ENCODE assay signal across 8 mouse cellular contexts in genomic region chr10:81502658-81503057, GRCm38 (mm10). TPM values are rescaled to one million over a fixed set of nuclear protein-coding genes. Genes with fewer than 3 reads are reported as not detected.
A peak's percentile ranks its signal among the peaks of the same experiment; 100 is the strongest.
DNase-seq lines count a peak whose midpoint lies in the region; TF ChIP-seq lines count a peak whose summit lies in the region.

No protein-coding gene starts in this region.

- no peaks in the 10 kb centered on the region for H3K9me3 ChIP-seq in MEL (replicated peaks; ENCODE audit: insufficient read depth, low read length)
- no peaks in the 10 kb centered on the region for H3K9me3 ChIP-seq in hindbrain, embryonic 10.5 days

- no peak for TF ChIP-seq EP300 in MEL (IDR thresholded peaks at IDR 0.05; ENCODE audit: low read depth in 1 of 2, low read length in 2 of 2)

- no peaks in the 10 kb centered on the region for H3K27me3 ChIP-seq in MEL (ENCODE audit: control insufficient read depth in 1 of 2, insufficient read depth in 2 of 2, low read length in 2 of 2)
- peaks cover 12% of the 10 kb centered on the region for H3K27me3 ChIP-seq in hindbrain, embryonic 10.5 days (ENCODE audit: insufficient read depth, poor library complexity, severe bottlenecking)

- peaks cover 0 to 7% of the 10 kb centered on the region in 2 experiments; a peak in 3 of 4 replicates for H3K36me3 ChIP-seq in MEL (ENCODE audit: control insufficient read depth in 1 of 2, insufficient read depth in 2 of 2, low read length in 2 of 2)
- H3K36me3 ChIP-seq in hindbrain, embryonic 10.5 days: no peaks in the 10 kb centered on the region

- WGBS in hindbrain, embryonic 10.5 days: 11% methylated on average over 36 of the region's 36 CpGs

- peaks cover 0 to 20% of the 10 kb centered on the region in 2 experiments; a peak in 3 of 4 replicates for H3K4me1 ChIP-seq in MEL (ENCODE audit: control insufficient read depth in 1 of 2, insufficient read depth in 2 of 2, low read length in 2 of 2)
- peaks cover 26% of the 10 kb centered on the region for H3K4me1 ChIP-seq in hindbrain, embryonic 10.5 days (replicated peaks)

- peak; percentile 36 for TF ChIP-seq RAD21 in MEL (IDR thresholded peaks at IDR 0.05; ENCODE audit: low read depth, low read length)

- no peak overlapping the region for H3K4me3 ChIP-seq in MEL (ENCODE audit: control insufficient read depth in 1 of 2, insufficient read depth in 1 of 2, low read depth in 2 of 2, low read length in 2 of 2)
- peak overlapping the region; percentile 46 for H3K4me3 ChIP-seq in hindbrain, embryonic 10.5 days

- H3K27ac ChIP-seq in MEL (ENCODE audit: control insufficient read depth, low read depth, low read length): no peak overlapping the region
- peak overlapping the region; percentile 10; the same call in 1 of the 2 replicates for H3K27ac ChIP-seq in hindbrain, embryonic 10.5 days

- DNase-seq in MEL (ENCODE audit: low read depth, low spot score): peak; percentile 55
- peak; percentile 96 for DNase-seq in cerebellum, adult 8-10 months
- DNase-seq in forelimb bud, embryonic 11.5 days (ENCODE audit: low read depth, low spot score): peak; percentile 68
- peak; percentile 86 for DNase-seq in hindbrain, embryonic 10.5 days (ENCODE audit: low spot score)
- DNase-seq in layer of hippocampus, postnatal 10 days (ENCODE audit: low spot score in 2 of 2): peak; percentile 96 to 97
- peak; percentile 91 for DNase-seq in lung, postnatal 10 days
- DNase-seq in retina, adult 2 months (ENCODE audit: low read depth, low spot score): peak; percentile 70
- DNase-seq in thymus, postnatal 25 days: peak; percentile 92

- peak; percentile 70 to 88 (median 78) for TF ChIP-seq CTCF in MEL (IDR thresholded peaks at IDR 0.05 in 2 of 3, conservative IDR thresholded peaks at IDR 0.05 in 1 of 3; ENCODE audit: control insufficient read depth in 1 of 3, insufficient read depth in 1 of 3, low read depth in 2 of 3, low read length in 3 of 3, poor library complexity in 1 of 3, severe bottlenecking in 1 of 3)

- no peak overlapping the region for H3K9ac ChIP-seq in MEL (ENCODE audit: control insufficient read depth, low read depth, low read length, poor library complexity, severe bottlenecking)

- no peaks in the 10 kb centered on the region for H3K79me2 ChIP-seq in MEL (ENCODE audit: control insufficient read depth, insufficient read depth, low read length, poor library complexity)

- no peak for TF ChIP-seq POLR2A in MEL (IDR thresholded peaks at IDR 0.05; ENCODE audit: control insufficient read depth in 1 of 2, insufficient read depth in 1 of 2, low read depth in 1 of 2, low read length in 2 of 2, poor library complexity in 1 of 2)

TF ChIP-seq in MEL, 35 proteins besides CTCF, POLR2A, EP300 and RAD21:
- TF ChIP-seq ZKSCAN1 (IDR thresholded peaks at IDR 0.05; ENCODE audit: low read depth, low read length) (no peak), KAT2A (conservative IDR thresholded peaks at IDR 0.05; ENCODE audit: low read depth, low read length) (no peak), GATA1 (IDR thresholded peaks at IDR 0.05; ENCODE audit: low read depth, low read length) (no peak), SMC3 (IDR thresholded peaks at IDR 0.05; ENCODE audit: low read depth, low read length) (peak; percentile 67), USF1 (IDR thresholded peaks at IDR 0.05; ENCODE audit: low read depth, low read length) (no peak), POLR2AphosphoS5 (IDR thresholded peaks at IDR 0.05; ENCODE audit: borderline replicate concordance, low read depth, low read length) (no peak), ZNF384 (IDR thresholded peaks at IDR 0.05; ENCODE audit: low read depth, low read length) (no peak), MEF2A (IDR thresholded peaks at IDR 0.05; ENCODE audit: extremely low read depth, insufficient replicate concordance, low read depth, low read length, poor library complexity, severe bottlenecking) (no peak), TAL1 (IDR thresholded peaks at IDR 0.05; ENCODE audit: low read length) (no peak), MAX (IDR thresholded peaks at IDR 0.05; ENCODE audit: low read length) (no peak), MAZ (IDR thresholded peaks at IDR 0.05; ENCODE audit: low read depth, low read length) (no peak), ZC3H11A (IDR thresholded peaks at IDR 0.05; ENCODE audit: low read depth, low read length) (peak; percentile 19; the same call in 1 of the 2 replicates), POLR2AphosphoS2 (IDR thresholded peaks at IDR 0.05; ENCODE audit: low read length) (no peak), USF2 (IDR thresholded peaks at IDR 0.05; ENCODE audit: borderline replicate concordance in 1 of 2, insufficient read depth in 1 of 2, low read depth in 1 of 2, low read length in 2 of 2) (no peak), ELF1 (IDR thresholded peaks at IDR 0.05; ENCODE audit: low read depth, low read length) (no peak)

RNA-seq across cellular contexts. Expression of gene S1pr4, which starts 2.7 kb away (rescaled TPM):
- total RNA-seq in MEL (2012; rRNA removed): 1.7 and 2.1 TPM in 2 replicates
- 1 to 10 TPM in 1 of 2 experiments, not detected in 1; 1.6 TPM for polyA plus RNA-seq in MEL (2012; ENCODE audit: insufficient read depth in 1 of 2, insufficient read length in 2 of 2, low read depth in 1 of 2, low replicate concordance in 2 of 2, missing spikeins in 1 of 2)
- 0.39 and 0.42 TPM in 2 replicates for polyA plus RNA-seq in hindbrain, embryonic 10.5 days (2016; fragmentation: Nextera tagmentation; extraction: Ambion mirVana)
- under 1 TPM in 1 of 2 experiments, not detected in 1; 0.30 TPM for total RNA-seq in layer of hippocampus, postnatal 10 days (2021)

RNA-seq across cellular contexts. Expression of gene Ncln, which starts 6.5 kb away (rescaled TPM):
- 120 and 136 TPM in 2 replicates for total RNA-seq in MEL (2012; rRNA removed)
- 100 to 1,000 TPM; 215 to 276 TPM for polyA plus RNA-seq in MEL (2012; ENCODE audit: insufficient read depth in 1 of 2, insufficient read length in 2 of 2, low read depth in 1 of 2, low replicate concordance in 2 of 2, missing spikeins in 1 of 2)
- 87.4 and 92.6 TPM in 2 replicates for polyA plus RNA-seq in hindbrain, embryonic 10.5 days (2016; fragmentation: Nextera tagmentation; extraction: Ambion mirVana)
- 100 to 1,000 TPM in 1 of 2 experiments, 10 to 100 TPM in 1; 89.3 to 116 TPM for total RNA-seq in layer of hippocampus, postnatal 10 days (2021)

RNA-seq across cellular contexts. Expression of gene Celf5, which starts 20.1 kb away (rescaled TPM):
- 0.03 and 0.08 TPM in 2 replicates for total RNA-seq in MEL (2012; rRNA removed)
- polyA plus RNA-seq in MEL (2012; ENCODE audit: insufficient read depth in 1 of 2, insufficient read length in 2 of 2, low read depth in 1 of 2, low replicate concordance in 2 of 2, missing spikeins in 1 of 2): under 1 TPM in 1 of 2 experiments, not detected in 1; 0.38 TPM
- polyA plus RNA-seq in hindbrain, embryonic 10.5 days (2016; fragmentation: Nextera tagmentation; extraction: Ambion mirVana): 3.1 and 12.9 TPM in 2 replicates
- 100 to 1,000 TPM; 259 to 261 TPM for total RNA-seq in layer of hippocampus, postnatal 10 days (2021)

RNA-seq across cellular contexts. Expression of gene Gna15, which starts 21.4 kb away (rescaled TPM):
- 28.2 and 33.0 TPM in 2 replicates for total RNA-seq in MEL (2012; rRNA removed)
- polyA plus RNA-seq in MEL (2012; ENCODE audit: insufficient read depth in 1 of 2, insufficient read length in 2 of 2, low read depth in 1 of 2, low replicate concordance in 2 of 2, missing spikeins in 1 of 2): 100 to 1,000 TPM in 1 of 2 experiments, 10 to 100 TPM in 1; 23.0 to 142 TPM
- 0.63 and 1.6 TPM in 2 replicates for polyA plus RNA-seq in hindbrain, embryonic 10.5 days (2016; fragmentation: Nextera tagmentation; extraction: Ambion mirVana)
- total RNA-seq in layer of hippocampus, postnatal 10 days (2021): 1 to 10 TPM; 1.9 to 3.2 TPM

RNA-seq across cellular contexts. Expression of gene Gna11, which starts 42.3 kb away (rescaled TPM):
- 12.2 and 14.1 TPM in 2 replicates for total RNA-seq in MEL (2012; rRNA removed)
- 10 to 100 TPM in 1 of 2 experiments, not detected in 1; 18.4 TPM for polyA plus RNA-seq in MEL (2012; ENCODE audit: insufficient read depth in 1 of 2, insufficient read length in 2 of 2, low read depth in 1 of 2, low replicate concordance in 2 of 2, missing spikeins in 1 of 2)
- polyA plus RNA-seq in hindbrain, embryonic 10.5 days (2016; fragmentation: Nextera tagmentation; extraction: Ambion mirVana): 71.2 and 76.9 TPM in 2 replicates
- total RNA-seq in layer of hippocampus, postnatal 10 days (2021): 100 to 1,000 TPM; 124 to 125 TPM

Comparison
In these comparisons a context has a peak if more than half of its experiments do, and no peak if none do; other contexts are left out.
1. RNA of gene Celf5, which starts 20.1 kb away (total RNA-seq): 259 to 261 TPM in layer of hippocampus, postnatal 10 days; 0.03 to 0.08 TPM in MEL; every median in the first group is over 100 times any median in the second.
2. Peak in every context shown above with its lines, with median percentiles within 50 percentile points of each other: DNase-seq.